Mouse (Mus musculus) urinary bladder, postnatal 25 days (tissue): ENCODE measurements at regions not wholly inside any gene's neighbourhood (a gene's known extent, or its start where the extent isn't known, plus 50 kb on each side); places are given as distances from the start of the nearest gene placed in this dataset.

Experiments
- DNase-seq: peaks from one replicate; pipeline ENCODE4 v3.0.0; 2022; ENCODE audit warnings: low spot score

DNA sequence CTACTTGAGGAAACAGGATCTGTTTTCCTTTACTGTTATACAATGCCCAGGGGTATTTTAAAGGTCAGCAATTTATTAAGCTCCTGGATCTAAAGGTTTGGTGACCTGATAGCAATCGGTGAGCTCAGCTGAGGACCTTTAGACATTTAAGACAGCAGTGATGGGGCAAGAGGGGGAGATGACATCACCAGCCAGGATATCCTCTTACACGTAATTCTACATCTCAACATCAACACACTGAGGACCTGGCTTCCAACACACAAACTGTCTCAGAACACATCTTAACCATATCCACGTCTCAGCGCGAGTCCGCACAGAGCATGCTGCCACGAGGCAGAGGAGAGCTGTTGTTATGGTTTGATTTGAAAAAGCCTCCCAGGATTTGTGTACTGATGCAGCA lies 69.2 kb downstream of the Nhlrc3 start:
- DNase-seq, result no peak

DNA sequence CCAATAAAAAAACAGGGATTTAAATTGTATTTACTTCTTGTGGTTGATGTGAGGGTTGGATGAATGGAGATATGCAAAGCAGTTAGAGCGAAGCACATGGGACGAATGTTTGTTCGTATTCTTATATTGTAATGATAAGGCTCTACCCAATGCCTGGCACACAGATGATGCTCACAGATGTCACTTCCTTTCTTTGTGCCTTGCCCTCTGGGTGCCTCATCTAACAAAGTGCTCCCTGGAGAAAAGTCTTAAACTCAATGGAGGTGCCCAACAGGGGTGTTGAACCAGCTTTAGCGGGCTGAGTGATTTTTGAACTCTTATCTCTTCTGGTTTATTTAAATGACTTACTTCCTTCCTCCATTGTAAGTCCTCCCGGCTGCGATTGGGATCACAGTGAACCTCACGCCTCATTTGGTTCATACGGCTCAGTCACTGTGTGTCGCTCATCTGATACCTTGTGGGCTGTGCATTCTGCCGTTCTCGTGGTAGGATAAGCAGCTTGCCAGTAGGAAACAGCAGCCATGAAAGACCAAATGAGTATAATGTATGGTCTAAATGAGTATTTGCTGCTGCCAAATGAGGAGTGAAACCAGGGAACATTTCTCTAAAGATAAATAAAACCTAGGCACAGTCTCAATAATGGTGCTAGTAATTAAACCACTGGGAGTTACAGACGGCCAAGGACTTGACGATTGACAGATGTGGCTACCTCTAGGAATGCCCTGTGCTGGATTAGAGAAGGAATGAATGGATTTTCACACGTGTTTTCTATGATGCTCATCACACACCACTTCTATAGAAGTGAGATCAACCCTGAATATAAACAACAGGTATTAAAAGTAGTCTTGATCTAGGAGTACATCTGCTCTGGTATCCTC lies 81.2 kb downstream of the Nhlrc3 start:
- no peak for DNase-seq

DNA sequence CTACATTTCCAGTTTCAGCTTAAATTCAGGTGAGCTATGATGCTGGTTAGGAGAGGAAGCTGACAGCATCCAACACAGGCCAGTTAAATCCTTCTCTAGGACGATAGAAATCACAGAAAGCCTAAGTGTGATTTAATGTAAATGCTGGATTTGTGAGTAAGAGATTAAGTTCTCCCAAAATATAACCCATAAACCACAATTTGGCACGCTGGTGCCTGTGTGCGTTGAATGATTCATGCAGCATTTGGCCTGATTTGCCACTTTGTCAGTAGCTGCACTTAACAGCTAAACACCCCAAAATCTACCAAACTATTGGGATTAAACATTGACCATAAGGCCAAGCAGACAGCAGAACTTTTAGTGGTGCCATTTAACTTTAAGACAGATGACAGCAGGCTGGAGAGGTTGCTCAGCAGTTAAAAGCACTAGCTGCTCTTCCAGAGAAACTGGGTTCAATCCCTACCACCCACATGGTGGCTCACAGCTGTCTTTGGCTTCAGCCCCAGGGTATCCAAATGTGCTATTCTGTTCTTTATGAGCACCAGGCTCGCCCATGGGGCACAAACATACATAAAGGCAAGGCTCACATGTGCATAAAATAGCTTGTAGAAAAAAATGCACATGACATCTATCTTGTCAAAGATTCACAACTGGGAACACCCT lies 83.5 kb downstream of the Nhlrc3 start:
- no peak for DNase-seq

DNA sequence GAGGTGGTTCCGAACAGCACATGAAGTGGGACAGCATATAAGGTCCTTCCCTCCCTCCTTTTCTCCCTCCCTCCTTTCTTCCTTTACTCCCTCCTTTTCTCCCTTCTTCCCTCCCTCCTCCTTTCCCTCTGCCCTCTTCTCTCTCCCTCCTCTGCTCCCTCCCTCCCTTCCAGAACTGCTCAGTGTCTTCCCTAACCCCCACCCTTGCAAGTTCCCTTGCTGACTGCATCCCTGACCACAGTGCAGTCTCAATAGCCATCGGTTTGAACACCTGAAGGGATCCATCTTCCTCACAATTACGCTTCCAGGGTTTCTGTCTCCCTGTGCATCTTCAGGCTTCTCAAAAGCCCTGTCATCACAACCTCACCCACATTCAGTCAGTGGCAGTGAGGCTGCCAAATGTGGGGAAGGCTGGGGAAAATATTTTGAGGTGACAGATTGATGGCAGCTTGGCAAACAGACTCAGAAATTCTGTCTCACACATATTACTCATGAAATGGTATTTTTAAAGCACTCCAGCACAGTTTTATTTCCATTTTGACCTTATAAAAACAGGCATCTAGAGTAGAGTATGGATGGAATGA lies 86.2 kb downstream of the Nhlrc3 start:
- DNase-seq, result no peak

DNA sequence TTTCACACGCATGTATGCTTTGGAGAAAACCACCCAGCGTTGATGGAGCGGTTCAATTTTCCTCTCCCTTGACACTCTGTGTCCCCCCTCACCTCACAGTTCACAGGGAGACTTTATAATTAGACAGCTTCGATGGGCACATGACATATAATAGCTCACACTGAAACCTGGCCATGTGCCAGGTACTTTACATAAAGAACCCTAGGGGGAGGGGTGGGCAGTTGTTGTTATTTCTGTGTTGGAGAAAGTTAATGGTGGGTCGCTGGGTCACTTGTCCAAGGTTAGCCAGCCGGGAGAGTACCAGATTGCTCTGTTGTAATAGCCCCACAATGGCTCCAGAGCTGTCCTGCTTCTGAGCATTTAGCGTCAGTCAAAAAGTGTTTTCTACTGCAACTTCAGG lies 90.2 kb downstream of the Nhlrc3 start:
- DNase-seq, result no peak

- DNase-seq, result no peak
Observed at GRCm38 (mm10) chr3:53371910-53372309, 91.2 kb downstream of the Nhlrc3 start.

DNA sequence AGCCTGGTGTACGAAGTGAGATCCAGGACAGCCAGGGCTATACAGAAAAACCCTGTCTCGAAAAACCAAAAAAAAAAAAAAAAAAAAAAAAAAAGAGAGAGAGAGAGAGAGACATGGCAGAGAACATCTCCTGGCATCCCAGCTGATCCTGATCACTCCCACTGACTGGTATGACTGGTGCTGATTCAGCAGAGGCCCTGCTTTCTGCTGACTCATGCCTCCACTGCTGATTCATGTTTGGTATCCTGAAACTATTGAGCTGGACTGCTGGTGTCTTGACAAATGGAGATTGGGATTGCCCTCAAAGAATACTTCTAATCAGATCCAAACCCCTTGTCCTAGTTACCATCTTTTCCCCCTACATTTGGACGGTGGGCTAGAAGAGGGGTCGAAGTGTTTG lies 101.9 kb downstream of the Nhlrc3 start:
- DNase-seq, result no peak

- no peak for DNase-seq
Observed at GRCm38 (mm10) chr3:53353693-53354092, 109.4 kb downstream of the Nhlrc3 start.

DNA sequence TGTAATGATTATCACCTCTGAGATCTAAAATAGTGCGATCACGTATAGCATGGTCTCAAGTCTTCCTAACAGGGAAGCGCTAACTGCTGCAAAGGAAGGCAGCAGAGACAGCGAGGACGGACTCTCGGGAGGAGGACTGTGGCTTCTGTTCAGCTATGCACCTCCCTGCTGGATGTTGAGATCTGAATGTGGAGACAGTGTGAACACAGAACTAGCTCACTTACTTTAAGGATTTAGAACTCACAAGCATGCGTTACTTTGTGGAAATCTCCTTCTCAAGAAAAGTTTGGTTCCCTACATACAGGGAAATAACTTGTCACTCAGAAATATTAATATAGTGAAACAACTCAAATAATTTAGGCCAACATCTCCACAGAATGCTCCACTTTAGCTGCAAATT lies 109.8 kb downstream of the Nhlrc3 start:
- DNase-seq, result no peak

GRCm38 (mm10) chr3:53343638-53344037 lies 119.5 kb downstream of the Nhlrc3 start:
- no peak for DNase-seq

DNA sequence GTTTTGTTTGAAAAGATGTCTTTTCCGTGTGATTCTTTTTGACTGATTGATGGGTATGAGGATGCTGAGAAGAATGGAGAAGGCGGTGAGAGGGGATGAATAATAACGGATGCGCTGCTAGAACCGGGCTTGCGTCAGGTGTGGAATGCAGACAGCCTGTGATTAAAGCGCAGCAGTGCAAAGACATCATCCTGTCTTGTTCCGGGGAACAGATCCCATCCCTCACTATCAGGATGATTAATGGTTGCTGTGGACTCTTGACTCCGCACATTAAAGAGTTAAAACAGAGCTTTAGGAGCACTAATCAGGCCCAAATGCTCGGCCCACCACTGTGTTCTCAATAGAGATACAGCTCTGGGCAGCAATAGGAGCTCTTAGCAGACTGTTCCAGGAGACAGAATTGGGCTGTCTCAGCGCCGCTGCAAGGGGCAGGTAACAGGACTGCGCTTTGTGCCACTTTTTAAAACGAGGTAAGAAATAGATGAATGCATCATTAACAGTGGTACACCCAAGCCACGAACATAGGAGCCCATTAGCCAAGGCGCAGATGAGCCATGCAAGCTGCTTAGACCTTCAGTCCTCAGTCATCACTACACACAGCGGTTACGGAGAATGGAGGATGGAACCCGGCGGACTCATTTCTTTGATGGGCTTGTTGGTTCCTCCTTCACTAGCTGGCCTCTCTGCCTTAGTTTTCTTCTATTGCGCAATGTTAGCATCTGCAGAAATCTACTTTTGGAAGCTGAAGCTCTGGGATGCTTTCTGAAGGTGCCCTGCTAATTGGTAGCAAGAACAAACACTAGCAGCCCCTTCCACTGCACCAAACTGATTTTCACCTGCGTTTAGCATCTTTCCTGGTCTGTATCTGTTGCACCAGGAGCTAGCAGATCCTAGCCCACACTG lies 121.6 kb downstream of the Nhlrc3 start:
- DNase-seq, result no peak

- no peak for DNase-seq
Observed at GRCm38 (mm10) chr3:53338571-53338970, 124.6 kb downstream of the Nhlrc3 start.

DNA sequence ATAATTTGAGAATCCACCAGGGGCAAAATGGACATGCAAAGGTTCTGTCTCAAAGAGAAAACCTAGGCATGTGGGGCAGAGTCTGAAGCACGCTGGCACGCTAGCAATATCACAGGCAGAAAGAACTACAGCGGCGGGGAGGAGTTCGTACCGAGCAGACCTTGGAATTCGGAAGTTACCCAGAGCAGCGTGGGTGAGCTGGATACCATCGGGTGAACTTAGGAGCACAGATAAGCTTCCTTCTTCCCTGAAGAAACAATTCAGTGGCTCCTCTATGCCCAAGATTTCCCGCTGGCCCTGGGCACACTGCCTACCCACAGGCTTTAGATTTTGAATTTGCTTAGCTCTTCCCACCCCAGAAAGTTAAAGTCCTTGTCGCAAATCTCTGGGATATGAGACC lies 129.1 kb downstream of the Nhlrc3 start:
- DNase-seq, result peak; percentile 7

- DNase-seq, result no peak
Observed at GRCm38 (mm10) chr3:53329528-53329927, 133.6 kb downstream of the Nhlrc3 start.

DNA sequence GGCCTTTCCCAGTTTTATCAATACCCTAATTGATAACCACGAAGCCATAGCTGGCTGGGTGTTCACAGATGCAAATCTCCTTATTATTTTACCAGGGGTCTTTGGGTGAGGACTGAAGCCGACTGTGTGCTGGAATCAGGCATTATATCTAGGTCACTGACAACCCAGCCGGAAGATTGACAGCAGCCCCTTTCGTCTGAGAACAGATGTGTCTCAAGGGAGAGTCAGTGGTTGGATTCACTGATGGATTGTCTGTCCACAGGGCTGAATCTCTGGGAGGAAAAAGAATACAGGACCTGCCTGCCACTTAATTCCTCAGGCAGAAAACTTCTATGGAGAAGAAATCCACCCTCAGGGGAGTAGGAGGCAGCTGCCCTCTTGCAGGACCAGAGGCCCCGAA lies 135.7 kb downstream of the Nhlrc3 start:
- no peak for DNase-seq

GRCm38 (mm10) chr3:53326967-53327366 lies 136.2 kb downstream of the Nhlrc3 start:
- no peak for DNase-seq

- no peak for DNase-seq
Observed at GRCm38 (mm10) chr3:53325080-53325479, 138.1 kb downstream of the Nhlrc3 start.

- no peak for DNase-seq
Observed at GRCm38 (mm10) chr3:53324386-53324785, 138.7 kb downstream of the Nhlrc3 start.

- no peak for DNase-seq
Observed at GRCm38 (mm10) chr3:53315449-53315848, 147.7 kb downstream of the Nhlrc3 start.
